Mouse (Mus musculus) midbrain, embryonic 14.5 days (tissue): Measurements from ENCODE around the gene Il17d. TPM values are rescaled to one million over a fixed set of nuclear protein-coding genes. Genes with fewer than 3 reads are reported as not detected.

Experiments used
- ATAC-seq: fragments of 200-750 bp; cut with Nextera tagmentation; 2 replicates; pipeline ENCODE4 v1.8.0; 2017; ENCODE audit warnings: moderate number of reproducible peaks, moderate library complexity; ENCODE audit not compliant: low FRiP score, low TSS enrichment
- DNase-seq: peaks from one replicate; pipeline ENCODE4 v3.0.0-alpha.2; 2015
- H3K27ac ChIP-seq: fragments of 300-500 bp; sonication (generic); replicated peaks from 2 replicates; pipeline ENCODE4 v1.5.1; 2014; ENCODE audit warnings: mild to moderate bottlenecking, low read depth, low read length, moderate library complexity
- H3K27me3 ChIP-seq: fragments of 300-500 bp; sonication (generic); 2 replicates; pipeline ENCODE4 v1.6.1; 2014; ENCODE audit warnings: low read length, control low read depth, mixed read lengths; ENCODE audit not compliant: control insufficient read depth, insufficient read depth
- H3K36me3 ChIP-seq: fragments of 300-500 bp; sonication (generic); 2 replicates; pipeline ENCODE4 v1.6.1; 2014; ENCODE audit warnings: low read length, control low read depth; ENCODE audit not compliant: control insufficient read depth, insufficient read depth
- H3K4me1 ChIP-seq: fragments of 300-500 bp; sonication (generic); 2 replicates; pipeline ENCODE4 v1.6.1; 2014; ENCODE audit warnings: mild to moderate bottlenecking, antibody characterized with exemption, low read length, control low read depth; ENCODE audit not compliant: control insufficient read depth, insufficient read depth
- H3K4me2 ChIP-seq: fragments of 300-500 bp; sonication (generic); 2 replicates; pipeline ENCODE4 v1.6.1; 2014; ENCODE audit warnings: mild to moderate bottlenecking, low read length, moderate library complexity
- H3K4me3 ChIP-seq: fragments of 300-500 bp; sonication (generic); replicated peaks from 2 replicates; pipeline ENCODE4 v1.5.1; 2014; ENCODE audit warnings: low read depth, low read length
- H3K9ac ChIP-seq: fragments of 300-500 bp; sonication (generic); replicated peaks from 2 replicates; pipeline ENCODE4 v1.6.1; 2014; ENCODE audit warnings: mild to moderate bottlenecking, low read length, moderate library complexity
- H3K9me3 ChIP-seq: fragments of 300-500 bp; sonication (generic); 2 replicates; pipeline ENCODE4 v1.6.1; 2016; ENCODE audit warnings: low read length, control low read depth, mixed read lengths; ENCODE audit not compliant: control insufficient read depth
- WGBS: fragments of 180-500 bp; shearing (Covaris S2); extraction: QIAGEN DNeasy Blood & Tissue Kit; methylation state at CpG from one replicate; pipeline ENCODE4 v1.1.7; 2014; 5-methylcytosine and 5-hydroxymethylcytosine counted together
- polyA plus RNA-seq: library from polyadenylated mRNA; unstranded; fragments of >200 nt; fragmentation: Nextera tagmentation; extraction: Ambion mirVana; gene quantifications from 2 replicates; pipeline ENCODE4 v1.2.1, GENCODE M21; 2014

The Il17d gene
- 3.2 and 7.1 TPM in 2 replicates for polyA plus RNA-seq

DNA sequence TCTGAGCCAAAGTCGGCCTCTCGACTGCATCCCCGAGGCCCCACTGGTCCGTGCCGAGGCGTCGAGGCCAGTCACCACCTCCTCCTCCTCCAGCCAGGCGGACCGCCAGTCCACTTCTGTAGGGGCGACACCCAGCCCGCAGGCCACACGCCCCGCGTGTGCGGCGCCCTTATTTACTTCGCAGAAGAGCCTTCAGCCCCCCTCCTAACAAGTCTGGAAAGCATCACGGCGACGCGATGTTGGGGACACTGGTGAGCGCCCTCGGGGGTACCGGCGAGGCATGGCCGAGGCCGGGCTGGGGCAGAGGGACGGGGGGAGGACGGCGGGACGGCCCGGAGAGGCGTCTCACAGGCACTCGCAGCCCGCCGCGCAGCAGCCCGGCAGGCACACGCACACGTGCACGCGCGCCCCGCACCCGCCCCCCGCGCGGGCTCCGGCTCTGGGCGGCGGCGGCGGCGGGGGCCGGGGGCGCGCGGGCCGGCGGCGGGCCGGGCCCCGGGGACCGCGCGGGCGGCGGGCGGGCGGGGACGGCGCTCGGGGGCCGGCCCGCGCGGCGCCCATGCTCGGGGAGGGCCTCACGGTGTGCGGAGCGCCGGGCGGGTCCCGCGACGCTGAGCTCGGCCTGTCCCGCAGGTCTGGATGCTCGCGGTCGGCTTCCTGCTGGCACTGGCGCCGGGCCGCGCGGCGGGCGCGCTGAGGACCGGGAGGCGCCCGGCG lies at the start of gene Il17d:
Gene Il17d, plus strand, starts transcription at position 107 of the 717 bp plus-strand sequence.
- H3K27ac ChIP-seq = peak within 1 kb of the TSS; percentile 81
- peak; percentile 81 for DNase-seq
- peak within 1 kb of the TSS; percentile 73 for H3K9ac ChIP-seq
- H3K4me1 ChIP-seq = 0 out of 2 replicates have a peak, but pooled peaks cover 7% of the 10 kb centered on the region
- ATAC-seq = peak; percentile 57
- peak within 1 kb of the TSS; percentile 83 for H3K4me2 ChIP-seq
- under 1% methylated on average over 61 of the region's 104 CpGs for WGBS
- H3K27me3 ChIP-seq = peaks cover 15% of the 10 kb centered on the region
- peak within 1 kb of the TSS; percentile 79 for H3K4me3 ChIP-seq
- no peaks in the 10 kb centered on the region for H3K36me3 ChIP-seq
- no peaks in the 10 kb centered on the region for H3K9me3 ChIP-seq

DNA sequence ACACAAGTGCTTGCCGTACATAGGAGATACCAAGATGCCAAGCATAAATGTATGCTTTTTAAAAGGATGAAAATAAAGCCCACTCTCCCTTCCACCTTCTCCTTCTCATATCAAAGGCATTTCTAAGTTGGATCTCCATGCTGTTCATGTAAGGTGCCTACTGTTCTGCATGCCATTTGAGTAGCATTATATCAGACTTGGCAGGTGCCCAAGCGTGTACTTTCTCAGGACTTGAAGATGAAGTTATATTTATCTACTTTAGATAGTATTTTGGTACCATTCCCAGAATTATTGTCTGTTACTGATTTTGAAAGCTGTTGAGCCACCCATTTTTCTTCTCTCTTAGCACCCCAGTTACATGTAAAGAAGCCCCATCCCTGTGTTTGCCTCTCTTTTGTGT lies 49.5 kb upstream of the Il17d start:
- peaks cover 17% of the 10 kb centered on the region for H3K36me3 ChIP-seq
- H3K9ac ChIP-seq = no peak overlapping the region
- ATAC-seq = no peak
- no peaks in the 10 kb centered on the region for H3K4me1 ChIP-seq
- H3K4me2 ChIP-seq = no peak overlapping the region
- WGBS = 96% methylated on average over 2 of the region's 2 CpGs
- no peak overlapping the region for H3K4me3 ChIP-seq
- no peak overlapping the region for H3K27ac ChIP-seq
- H3K9me3 ChIP-seq = no peaks in the 10 kb centered on the region
- H3K27me3 ChIP-seq = no peaks in the 10 kb centered on the region
- no peak for DNase-seq

DNA sequence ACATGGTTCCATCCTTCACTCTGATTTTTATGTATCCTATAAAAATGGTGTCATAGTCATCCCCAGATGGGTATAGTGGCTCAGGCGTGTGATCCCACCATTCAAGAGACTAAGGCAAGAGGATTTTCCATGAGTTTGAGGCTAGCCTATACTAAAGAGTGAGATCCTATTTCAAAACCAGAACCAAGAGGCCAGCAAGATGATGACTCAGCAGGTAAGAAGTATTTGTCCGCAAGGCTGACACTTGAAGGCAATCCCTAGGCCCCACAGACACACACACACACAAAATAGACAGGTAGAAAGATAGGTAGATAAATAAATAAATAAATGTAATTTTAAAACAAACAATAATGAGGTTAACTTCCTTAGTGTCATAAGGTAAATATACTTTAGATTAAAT lies 42.3 kb upstream of the Il17d start:
- 93% methylated on average over 2 of the region's 2 CpGs for WGBS
- ATAC-seq = no peak
- no peak overlapping the region for H3K27ac ChIP-seq

DNA sequence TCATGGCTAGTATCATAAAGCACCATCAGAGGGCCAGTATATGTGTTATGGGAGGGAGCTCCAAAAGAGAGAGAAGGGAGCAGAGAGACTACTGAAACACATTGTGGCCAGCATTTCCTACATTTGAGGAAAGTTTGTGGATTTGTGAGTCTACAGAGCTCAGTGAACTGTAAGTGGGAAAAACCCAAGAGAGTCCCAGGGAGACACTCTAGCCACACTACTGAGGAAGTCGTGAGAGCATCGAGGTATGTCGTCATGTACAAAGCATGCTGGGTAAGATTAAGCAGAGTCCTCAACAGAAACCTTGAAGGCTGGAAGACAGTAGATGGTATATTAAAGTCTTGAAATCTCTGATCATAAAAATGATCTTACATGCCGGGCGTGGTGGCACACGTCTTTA lies 40.4 kb upstream of the Il17d start:
- Histone ChIP-seq H3K36me3 (0 out of 2 replicates have a peak, but pooled peaks cover 11% of the 10 kb centered on the region), H3K27me3 (no peaks in the 10 kb centered on the region), H3K9me3 (no peaks in the 10 kb centered on the region), H3K27ac (no peak overlapping the region), H3K4me3 (no peak overlapping the region), H3K4me1 (no peaks in the 10 kb centered on the region), H3K4me2 (no peak overlapping the region), H3K9ac (no peak overlapping the region)
- DNase-seq (no peak), ATAC-seq (no peak)
- 98% methylated on average over 6 of the region's 6 CpGs for WGBS

More for the DNA sequence above, 42.3 kb upstream of the Il17d start:
- Histone ChIP-seq H3K36me3 (0 out of 2 replicates have a peak, but pooled peaks cover 10% of the 10 kb centered on the region), H3K4me1 (no peaks in the 10 kb centered on the region), H3K9me3 (no peaks in the 10 kb centered on the region), H3K4me2 (no peak overlapping the region), H3K27me3 (no peaks in the 10 kb centered on the region), H3K9ac (no peak overlapping the region), H3K4me3 (no peak overlapping the region)
- no peak for DNase-seq

DNA sequence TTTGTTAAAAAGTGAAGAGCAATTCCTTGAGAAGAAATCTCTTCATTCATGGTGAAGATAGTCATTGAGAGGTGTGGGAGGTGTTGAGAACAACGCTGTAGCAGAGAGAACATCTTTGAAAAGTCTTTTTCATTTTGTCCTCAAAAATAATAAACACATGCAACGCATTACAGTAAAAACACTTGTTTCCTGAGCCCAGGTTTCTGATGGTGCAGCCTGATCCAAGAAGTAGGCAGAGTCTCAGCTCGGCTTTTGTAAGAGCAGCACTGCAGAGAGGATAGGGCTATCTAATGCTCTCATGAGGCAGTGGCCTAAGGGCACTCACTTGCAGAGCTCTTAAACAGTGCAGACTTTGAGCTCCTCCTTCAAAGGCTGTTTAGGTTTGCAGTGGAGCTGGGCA lies 34.9 kb upstream of the Il17d start:
- 90% methylated on average over 3 of the region's 3 CpGs for WGBS
- DNase-seq (no peak), ATAC-seq (no peak)

DNA sequence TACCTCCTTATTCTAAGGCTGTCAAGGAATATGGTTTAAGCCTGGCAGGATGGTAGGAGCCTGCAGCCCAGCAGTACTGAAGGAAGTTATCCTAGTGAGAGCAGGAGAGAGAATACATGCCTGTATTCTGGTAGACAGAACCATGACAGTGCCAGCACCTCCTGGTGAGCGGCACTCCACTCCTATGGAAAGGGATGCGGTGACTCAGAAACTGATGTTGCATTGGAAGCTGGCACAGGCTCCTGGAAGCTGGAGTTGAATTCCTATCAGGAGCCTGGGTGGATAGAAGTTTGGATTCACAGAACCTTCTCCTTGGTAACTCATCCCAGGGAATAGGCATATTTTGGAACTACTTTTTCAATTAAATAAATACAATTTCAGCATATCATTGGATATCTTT lies 30.7 kb upstream of the Il17d start:
- no peak for ATAC-seq
- Histone ChIP-seq H3K4me1 (no peaks in the 10 kb centered on the region), H3K27ac (no peak overlapping the region), H3K4me3 (no peak overlapping the region), H3K4me2 (no peak overlapping the region), H3K9ac (no peak overlapping the region), H3K27me3 (no peaks in the 10 kb centered on the region), H3K9me3 (no peaks in the 10 kb centered on the region), H3K36me3 (0 out of 2 replicates have a peak, but pooled peaks cover 7% of the 10 kb centered on the region)
- DNase-seq = no peak
- 87% methylated on average over 2 of the region's 2 CpGs for WGBS

More for the DNA sequence above, 34.9 kb upstream of the Il17d start:
- Histone ChIP-seq H3K27ac (no peak overlapping the region), H3K4me3 (no peak overlapping the region), H3K9me3 (no peaks in the 10 kb centered on the region), H3K36me3 (0 out of 2 replicates have a peak, but pooled peaks cover 11% of the 10 kb centered on the region), H3K9ac (no peak overlapping the region), H3K4me1 (no peaks in the 10 kb centered on the region), H3K4me2 (no peak overlapping the region), H3K27me3 (no peaks in the 10 kb centered on the region)

DNA sequence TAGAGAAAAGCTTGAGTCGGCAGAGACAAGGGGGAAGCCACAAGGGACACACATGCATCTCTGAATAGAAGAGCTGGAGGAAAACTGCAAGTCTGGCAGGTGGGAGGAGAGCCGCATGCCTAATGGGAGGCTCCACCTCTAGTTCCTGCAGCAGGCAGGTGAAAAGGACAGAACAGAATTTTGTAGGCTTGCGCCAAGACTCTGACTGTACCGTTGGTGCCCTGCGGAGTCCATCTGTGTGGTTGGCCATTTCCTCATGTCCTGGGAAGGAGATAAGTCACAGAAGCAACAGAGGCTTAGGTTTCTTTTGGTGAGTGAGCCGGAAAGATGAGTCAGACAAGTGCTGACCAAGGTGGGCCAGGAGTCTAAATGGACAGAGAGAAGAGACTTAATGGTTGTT lies 20.8 kb upstream of the Il17d start:
- no peak overlapping the region for H3K9ac ChIP-seq
- H3K4me3 ChIP-seq = no peak overlapping the region
- H3K4me1 ChIP-seq = no peaks in the 10 kb centered on the region
- DNase-seq = no peak
- no peak overlapping the region for H3K4me2 ChIP-seq
- H3K9me3 ChIP-seq = no peaks in the 10 kb centered on the region
- no peak for ATAC-seq
- peaks cover 2% of the 10 kb centered on the region; the same call in 1 of the 2 replicates for H3K36me3 ChIP-seq
- no peaks in the 10 kb centered on the region for H3K27me3 ChIP-seq
- WGBS = 90% methylated on average over 6 of the region's 6 CpGs
- H3K27ac ChIP-seq = no peak overlapping the region

DNA sequence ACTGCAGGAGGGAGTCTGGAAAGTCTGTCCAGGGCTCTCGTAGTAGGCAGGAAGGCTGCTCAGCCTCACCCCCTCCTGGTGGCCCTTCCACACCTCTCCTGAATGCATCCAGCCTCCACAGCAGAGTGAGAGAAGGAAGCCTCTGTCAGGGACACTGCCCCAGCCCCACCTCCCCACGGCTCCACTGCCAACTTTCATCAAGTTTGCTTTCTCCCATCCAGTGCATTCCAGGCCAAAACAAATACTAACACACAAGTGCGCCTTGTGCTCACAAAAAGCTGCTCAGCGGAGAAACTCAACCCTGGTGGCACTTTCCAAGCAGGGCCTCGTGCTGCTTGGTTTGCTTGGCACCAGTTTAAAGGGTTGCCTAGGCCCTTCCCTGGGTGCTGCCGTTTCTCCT lies 15.0 kb upstream of the Il17d start:
- H3K36me3 ChIP-seq = peaks cover 4% of the 10 kb centered on the region; the same call in 1 of the 2 replicates
- no peaks in the 10 kb centered on the region for H3K4me1 ChIP-seq
- no peak overlapping the region for H3K4me3 ChIP-seq
- WGBS = 65% methylated on average over 6 of the region's 6 CpGs
- no peaks in the 10 kb centered on the region for H3K9me3 ChIP-seq
- DNase-seq (peak; percentile 42), ATAC-seq (peak; percentile 50; the same call in 1 of the 2 replicates)
- H3K27me3 ChIP-seq = no peaks in the 10 kb centered on the region
- no peak overlapping the region for H3K4me2 ChIP-seq
- no peak overlapping the region for H3K27ac ChIP-seq
- no peak overlapping the region for H3K9ac ChIP-seq
